Mouse (Mus musculus) kidney, adult 2 months (tissue): Measurements from ENCODE around the gene Dpysl5.

Experiments used
- CTCF ChIP-seq: fragments of 200-500 bp; conservative IDR thresholded peaks from 2 replicates; pipeline ENCODE4 v1.5.1; 2011; ENCODE audit warnings: low read depth, mild to moderate bottlenecking, control low read depth, low read length, moderate library complexity, mixed read lengths; ENCODE audit not compliant: insufficient read depth, insufficient read length
- POLR2A ChIP-seq: fragments of 200-500 bp; IDR thresholded peaks from one replicate; pipeline ENCODE4 v1.6.1; 2011; ENCODE audit warnings: low read depth, low read length, control low read depth

DNA sequence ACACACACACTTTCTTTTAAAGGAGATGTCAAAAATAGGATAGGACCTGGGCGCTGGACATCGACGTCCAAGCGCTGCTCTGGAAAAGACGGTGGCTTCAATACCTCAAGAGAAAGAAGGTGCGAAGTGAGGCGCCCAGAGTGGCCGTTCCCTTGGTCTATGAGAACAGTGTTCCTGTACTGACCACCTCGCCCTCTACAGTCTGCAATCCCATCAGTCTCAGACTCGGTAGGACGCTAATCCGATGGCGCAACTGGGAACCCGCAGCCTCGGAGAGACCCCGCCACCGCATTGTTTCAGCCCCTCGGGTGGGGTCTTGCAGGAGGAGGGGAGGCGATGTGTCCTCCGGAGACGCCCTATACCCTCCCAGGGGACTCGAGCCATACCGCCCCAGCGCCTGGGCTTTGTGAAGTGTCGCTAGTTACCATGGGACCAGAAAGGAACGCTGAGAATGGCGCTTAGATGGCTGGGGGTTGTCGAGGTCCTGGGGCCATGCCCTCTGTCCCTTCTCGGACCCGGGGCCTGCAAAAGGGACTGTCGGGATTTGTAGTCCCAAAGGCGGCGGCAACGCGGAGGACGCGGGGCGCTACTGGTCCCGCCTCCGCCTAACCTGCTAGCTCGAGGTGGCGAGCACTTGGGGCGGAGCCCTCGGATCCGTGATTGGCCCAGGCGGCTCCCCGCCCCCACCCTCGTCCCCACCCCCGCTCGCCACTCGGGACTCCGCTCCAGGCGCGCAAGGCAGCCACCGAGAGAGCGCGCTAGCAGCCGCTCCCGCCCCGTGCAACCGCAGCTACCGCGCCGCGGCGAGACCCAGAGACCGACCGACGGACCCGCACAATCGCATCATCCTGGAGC is at the start of gene Dpysl5:
- TF ChIP-seq CTCF (no peak), POLR2A (no peak)
